Mouse (Mus musculus) liver, embryonic 16.5 days (tissue): ENCODE results near the gene Pcp4. TPM values are rescaled to one million over a fixed set of nuclear protein-coding genes. Genes with fewer than 3 reads are reported as not detected.

ENCODE experiments used
- ATAC-seq: fragments of 200-750 bp; cut with Nextera tagmentation; 2 replicates; pipeline ENCODE4 v1.8.0; 2017; ENCODE audit warnings: low read depth, mild to moderate bottlenecking, moderate number of reproducible peaks, moderate library complexity
- H3K27ac ChIP-seq: fragments of 300-500 bp; sonication (generic); 2 replicates; pipeline ENCODE4 v1.5.1; 2014; ENCODE audit warnings: mild to moderate bottlenecking, low read length
- H3K27me3 ChIP-seq: fragments of 300-500 bp; sonication (generic); 2 replicates; pipeline ENCODE4 v1.6.1; 2014; ENCODE audit warnings: low read depth, low read length, mixed read lengths; ENCODE audit not compliant: control insufficient read depth, insufficient read depth
- H3K36me3 ChIP-seq: fragments of 300-500 bp; sonication (generic); 2 replicates; pipeline ENCODE4 v1.6.1; 2014; ENCODE audit warnings: mild to moderate bottlenecking; ENCODE audit not compliant: control insufficient read depth, insufficient read depth
- H3K4me1 ChIP-seq: fragments of 300-500 bp; sonication (generic); 2 replicates; pipeline ENCODE4 v1.6.1; 2014; ENCODE audit warnings: low read depth, low read length, mixed read lengths; ENCODE audit not compliant: control insufficient read depth
- H3K4me2 ChIP-seq: fragments of 300-500 bp; sonication (generic); 2 replicates; pipeline ENCODE4 v1.6.1; 2014; ENCODE audit warnings: low read depth, low read length, mixed read lengths
- H3K4me3 ChIP-seq: fragments of 300-500 bp; sonication (generic); 2 replicates; pipeline ENCODE4 v1.5.1; 2014; ENCODE audit warnings: low read depth, mild to moderate bottlenecking, low read length
- H3K9ac ChIP-seq: fragments of 300-500 bp; sonication (generic); 2 replicates; pipeline ENCODE4 v1.6.1; 2014; ENCODE audit warnings: low read depth, low read length
- H3K9me3 ChIP-seq: fragments of 300-500 bp; sonication (generic); replicated peaks from 2 replicates; pipeline ENCODE4 v1.6.1; 2016; ENCODE audit warnings: low read length; ENCODE audit not compliant: control insufficient read depth
- WGBS: fragments of 180-500 bp; shearing (Covaris S2); extraction: QIAGEN DNeasy Blood & Tissue Kit; methylation state at CpG from one replicate; pipeline ENCODE4 v1.1.7; 2014; ENCODE audit not compliant: insufficient replicate concordance; 5-methylcytosine and 5-hydroxymethylcytosine counted together
- polyA plus RNA-seq: library from polyadenylated mRNA; unstranded; fragments of >200 nt; fragmentation: Nextera tagmentation; extraction: Ambion mirVana; gene quantifications from 2 replicates; pipeline ENCODE4 v1.2.1, GENCODE M21; 2015

The Pcp4 gene
- 0.16 and 0.51 TPM in 2 replicates for polyA plus RNA-seq

- Histone ChIP-seq H3K36me3 (no peaks in the 10 kb centered on the region), H3K4me3 (no peak within 1 kb of the TSS), H3K9ac (no peak within 1 kb of the TSS), H3K9me3 (no peaks in the 10 kb centered on the region), H3K4me1 (no peaks in the 10 kb centered on the region), H3K27me3 (no peaks in the 10 kb centered on the region), H3K27ac (no peak within 1 kb of the TSS), H3K4me2 (no peak within 1 kb of the TSS)
- no peak for ATAC-seq
- 13% methylated on average over 8 of the region's 8 CpGs for WGBS
Observed at GRCm38 (mm10) chr16:96467445-96467844, at the start of gene Pcp4. Gene Pcp4, plus strand, starts transcription at chr16:96467606.

- Histone ChIP-seq H3K27me3 (no peaks in the 10 kb centered on the region), H3K9ac (no peak overlapping the region), H3K27ac (no peak overlapping the region), H3K9me3 (no peaks in the 10 kb centered on the region), H3K4me2 (no peak overlapping the region), H3K4me3 (no peak overlapping the region), H3K4me1 (no peaks in the 10 kb centered on the region), H3K36me3 (no peaks in the 10 kb centered on the region; the same call in 1 of the 2 replicates)
- no peak for ATAC-seq
- 49% methylated on average over 2 of the region's 2 CpGs for WGBS
Observed at GRCm38 (mm10) chr16:96425044-96425443, 42.4 kb upstream of the Pcp4 start.

GRCm38 (mm10) chr16:96426671-96427070 lies 40.7 kb upstream of the Pcp4 start:
- no peak overlapping the region for H3K4me3 ChIP-seq
- H3K9me3 ChIP-seq, result no peaks in the 10 kb centered on the region
- H3K4me1 ChIP-seq, result no peaks in the 10 kb centered on the region
- no peak overlapping the region for H3K9ac ChIP-seq
- H3K36me3 ChIP-seq, result no peaks in the 10 kb centered on the region
- no peak overlapping the region for H3K4me2 ChIP-seq
- no peak for ATAC-seq
- no peak overlapping the region for H3K27ac ChIP-seq
- no peaks in the 10 kb centered on the region for H3K27me3 ChIP-seq
- WGBS, result 61% methylated on average over 7 of the region's 7 CpGs

- no peaks in the 10 kb centered on the region for H3K36me3 ChIP-seq
- no peak overlapping the region for H3K9ac ChIP-seq
- 37% methylated on average over 3 of the region's 3 CpGs for WGBS
- ATAC-seq, result no peak
- no peaks in the 10 kb centered on the region for H3K9me3 ChIP-seq
- H3K4me1 ChIP-seq, result no peaks in the 10 kb centered on the region
- H3K4me2 ChIP-seq, result no peak overlapping the region
- no peak overlapping the region for H3K27ac ChIP-seq
- no peaks in the 10 kb centered on the region for H3K27me3 ChIP-seq
- H3K4me3 ChIP-seq, result no peak overlapping the region
Observed at GRCm38 (mm10) chr16:96429046-96429445, 38.4 kb upstream of the Pcp4 start.

- H3K9me3 ChIP-seq, result no peaks in the 10 kb centered on the region
- 60% methylated on average over 10 of the region's 10 CpGs for WGBS
Observed at GRCm38 (mm10) chr16:96433266-96433665, 34.1 kb upstream of the Pcp4 start.

GRCm38 (mm10) chr16:96434024-96434785 lies 33.2 kb upstream of the Pcp4 start:
- Histone ChIP-seq H3K27ac (no peak overlapping the region), H3K36me3 (no peaks in the 10 kb centered on the region), H3K4me2 (no peak overlapping the region), H3K4me1 (no peaks in the 10 kb centered on the region), H3K4me3 (no peak overlapping the region), H3K9me3 (no peaks in the 10 kb centered on the region), H3K27me3 (no peaks in the 10 kb centered on the region), H3K9ac (no peak overlapping the region)
- WGBS, result 62% methylated on average over 3 of the region's 3 CpGs
- ATAC-seq, result no peak

More at GRCm38 (mm10) chr16:96433266-96433665, 34.1 kb upstream of the Pcp4 start:
- no peak overlapping the region for H3K27ac ChIP-seq
- no peak for ATAC-seq
- no peak overlapping the region for H3K4me3 ChIP-seq
- no peaks in the 10 kb centered on the region for H3K4me1 ChIP-seq
- H3K36me3 ChIP-seq, result no peaks in the 10 kb centered on the region
- H3K27me3 ChIP-seq, result no peaks in the 10 kb centered on the region
- no peak overlapping the region for H3K9ac ChIP-seq
- H3K4me2 ChIP-seq, result no peak overlapping the region

GRCm38 (mm10) chr16:96438946-96439345 lies 28.5 kb upstream of the Pcp4 start:
- Histone ChIP-seq H3K4me1 (no peaks in the 10 kb centered on the region), H3K36me3 (no peaks in the 10 kb centered on the region), H3K9ac (no peak overlapping the region), H3K27ac (no peak overlapping the region), H3K27me3 (no peaks in the 10 kb centered on the region), H3K4me3 (no peak overlapping the region), H3K4me2 (no peak overlapping the region), H3K9me3 (no peaks in the 10 kb centered on the region)
- no peak for ATAC-seq
- 72% methylated on average over 5 of the region's 5 CpGs for whole genome bisulfite sequencing

- no peak overlapping the region for H3K4me3 ChIP-seq
- ATAC-seq, result peak; percentile 43
- H3K9ac ChIP-seq, result no peak overlapping the region
- WGBS, result 23% methylated on average over 4 of the region's 4 CpGs
- no peaks in the 10 kb centered on the region for H3K4me1 ChIP-seq
- no peak overlapping the region; the same call in 1 of the 2 replicates for H3K27ac ChIP-seq
- H3K4me2 ChIP-seq, result no peak overlapping the region
- no peaks in the 10 kb centered on the region for H3K36me3 ChIP-seq
- H3K27me3 ChIP-seq, result no peaks in the 10 kb centered on the region
- H3K9me3 ChIP-seq, result no peaks in the 10 kb centered on the region
Observed at GRCm38 (mm10) chr16:96439682-96440081, 27.7 kb upstream of the Pcp4 start.

GRCm38 (mm10) chr16:96440871-96441270 lies 26.5 kb upstream of the Pcp4 start:
- Histone ChIP-seq H3K27ac (no peak overlapping the region), H3K9ac (no peak overlapping the region), H3K9me3 (no peaks in the 10 kb centered on the region), H3K4me3 (no peak overlapping the region), H3K36me3 (no peaks in the 10 kb centered on the region), H3K27me3 (no peaks in the 10 kb centered on the region), H3K4me1 (no peaks in the 10 kb centered on the region), H3K4me2 (no peak overlapping the region)
- no peak for ATAC-seq
- 71% methylated on average over 8 of the region's 8 CpGs for WGBS
